Mouse (Mus musculus): Measurements from ENCODE around the gene Aldh1a3. TPM values are rescaled to one million over a fixed set of nuclear protein-coding genes. Genes with fewer than 3 reads are reported as not detected.

The Aldh1a3 gene
- polyA plus RNA-seq, 1 experiment from 2014 or later = 27.8 TPM

DNA sequence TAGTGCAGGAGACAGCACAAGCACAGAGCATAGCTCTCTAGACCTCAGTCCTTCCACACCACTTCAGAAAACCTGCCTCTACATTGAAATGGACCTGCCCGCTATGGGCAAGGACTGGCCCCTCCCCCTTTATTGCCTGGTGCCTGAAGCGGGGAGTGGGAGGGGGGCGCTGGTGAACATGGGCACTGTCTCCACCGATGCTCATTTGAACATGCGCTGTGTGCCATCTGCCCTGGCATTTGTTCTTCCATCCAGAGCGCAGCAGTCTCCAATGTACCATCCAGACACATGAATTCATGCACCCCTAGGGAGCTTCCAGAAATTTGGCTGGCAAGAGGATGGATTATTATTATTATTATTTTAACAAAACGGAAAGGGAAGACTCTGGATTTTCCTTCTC is 14.2 kb downstream of the Aldh1a3 start:
- Histone ChIP-seq H3K4me1 (no peaks in the 10 kb centered on the region), H3K9ac (no peak overlapping the region), H3K27me3 (no peaks in the 10 kb centered on the region), H3K9me3 (replicated peaks) (no peaks in the 10 kb centered on the region), H3K4me2 (replicated peaks) (no peak overlapping the region), H3K27ac (replicated peaks) (no peak overlapping the region), H3K36me3 (no peaks in the 10 kb centered on the region), H3K4me3 (replicated peaks) (no peak overlapping the region)
- no peak for ATAC-seq (ENCODE audit: insufficient number of reproducible peaks, low FRiP score, low TSS enrichment, low read depth)
- WGBS = 73% methylated on average over 7 of the region's 7 CpGs

DNA sequence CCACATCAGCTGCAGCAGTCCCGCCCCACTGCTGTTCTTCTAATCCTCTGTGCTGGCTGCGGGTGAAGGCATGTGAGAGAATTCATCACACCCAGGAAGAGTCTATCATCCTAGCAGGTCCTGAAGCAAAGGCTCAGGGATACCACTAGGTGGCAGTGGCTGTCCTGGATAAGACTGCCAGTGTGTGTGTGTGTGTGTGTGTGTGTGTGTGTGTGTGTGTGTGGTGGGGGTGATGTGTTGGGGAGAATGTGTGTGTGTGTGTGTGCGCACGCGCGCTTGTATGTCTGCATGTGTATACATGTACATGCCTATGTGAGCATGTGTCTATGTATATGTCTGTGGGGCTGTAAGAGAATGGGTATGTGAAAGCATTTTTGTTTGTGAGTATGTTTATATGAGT is 17.9 kb downstream of the Aldh1a3 start:
- 54% methylated on average over 6 of the region's 6 CpGs for WGBS
- Histone ChIP-seq H3K36me3 (no peaks in the 10 kb centered on the region), H3K9me3 (replicated peaks) (no peaks in the 10 kb centered on the region), H3K4me1 (peaks cover 20% of the 10 kb centered on the region), H3K27ac (replicated peaks) (no peak overlapping the region), H3K27me3 (0 out of 2 replicates have a peak, but pooled peaks cover 4% of the 10 kb centered on the region), H3K4me2 (replicated peaks) (no peak overlapping the region), H3K4me3 (replicated peaks) (no peak overlapping the region), H3K9ac (no peak overlapping the region)
- no peak for ATAC-seq (ENCODE audit: insufficient number of reproducible peaks, low FRiP score, low TSS enrichment, low read depth)

DNA sequence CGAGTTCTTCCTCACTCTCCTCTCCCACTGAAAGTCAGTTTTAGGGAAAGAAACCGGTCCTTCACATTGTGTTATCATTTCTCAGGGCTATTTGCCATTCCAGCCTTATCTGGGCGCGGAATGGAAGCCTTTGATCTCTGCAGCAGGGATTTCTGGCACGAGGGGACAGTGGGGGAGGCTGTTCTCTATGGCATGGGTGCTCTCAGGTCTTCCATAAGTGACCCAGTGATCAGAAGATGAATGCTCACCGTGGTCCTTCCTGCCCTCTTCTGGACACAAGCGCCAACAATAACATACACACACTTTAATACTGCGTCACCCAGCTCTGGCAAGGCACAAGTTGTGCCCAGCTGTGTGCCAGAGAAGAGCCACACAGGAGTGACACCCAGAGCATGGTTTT is 20.3 kb downstream of the Aldh1a3 start:
- Histone ChIP-seq H3K36me3 (no peaks in the 10 kb centered on the region), H3K4me3 (replicated peaks) (no peak overlapping the region)
- ATAC-seq (ENCODE audit: insufficient number of reproducible peaks, low FRiP score, low TSS enrichment, low read depth) = no peak

DNA sequence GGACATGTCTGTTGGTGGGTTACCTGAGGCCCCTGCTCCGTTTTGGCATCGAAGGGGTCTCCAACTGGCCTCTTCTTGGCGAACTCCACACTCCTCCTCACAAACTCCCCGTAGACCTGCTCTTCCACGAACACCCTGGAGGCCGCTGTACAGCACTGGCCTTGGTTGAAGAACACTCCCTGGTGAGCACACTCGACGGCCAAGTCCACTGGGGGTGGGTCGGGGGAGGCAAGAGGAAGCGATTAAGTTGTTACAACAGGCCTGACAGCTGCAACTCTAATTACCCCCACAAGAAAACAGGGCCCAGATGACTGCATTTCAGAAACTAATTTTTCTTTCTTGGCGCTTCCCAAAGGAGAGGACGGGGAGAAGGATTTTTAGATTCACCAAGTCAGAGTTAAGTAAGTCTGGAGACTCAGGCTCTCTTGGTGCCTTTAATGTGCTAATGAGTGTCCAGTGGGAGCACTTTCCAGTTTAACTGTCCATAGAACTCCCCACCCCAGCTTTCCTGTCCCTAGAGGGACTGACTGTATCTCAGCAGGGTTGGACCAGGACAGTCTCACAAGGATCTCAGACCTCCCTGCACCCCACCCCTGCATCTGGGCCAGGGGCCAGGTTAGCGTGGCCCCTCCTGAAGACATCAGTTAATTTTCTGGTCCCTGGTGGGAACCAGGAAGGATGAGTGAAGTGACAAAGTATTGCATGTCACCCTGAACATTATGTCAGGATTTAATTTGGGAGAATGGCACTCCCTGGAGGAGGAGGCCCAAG is 21.2 kb downstream of the Aldh1a3 start:
- Histone ChIP-seq H3K4me2 (replicated peaks) (no peak overlapping the region), H3K27me3 (0 out of 2 replicates have a peak, but pooled peaks cover 4% of the 10 kb centered on the region), H3K36me3 (no peaks in the 10 kb centered on the region), H3K4me1 (peaks cover 36% of the 10 kb centered on the region), H3K27ac (replicated peaks) (no peak overlapping the region), H3K9ac (no peak overlapping the region), H3K9me3 (replicated peaks) (no peaks in the 10 kb centered on the region), H3K4me3 (replicated peaks) (no peak overlapping the region)
- 47% methylated on average over 13 of the region's 13 CpGs for WGBS
- no peak for ATAC-seq (ENCODE audit: insufficient number of reproducible peaks, low FRiP score, low TSS enrichment, low read depth)

More for the DNA sequence above, 20.3 kb downstream of the Aldh1a3 start:
- WGBS = 79% methylated on average over 8 of the region's 8 CpGs
- H3K9ac ChIP-seq = no peak overlapping the region
- H3K27me3 ChIP-seq = 0 out of 2 replicates have a peak, but pooled peaks cover 4% of the 10 kb centered on the region
- H3K4me1 ChIP-seq = peaks cover 30% of the 10 kb centered on the region
- no peaks in the 10 kb centered on the region for H3K9me3 ChIP-seq (replicated peaks)
- H3K4me2 ChIP-seq (replicated peaks) = no peak overlapping the region
- no peak overlapping the region for H3K27ac ChIP-seq (replicated peaks)

DNA sequence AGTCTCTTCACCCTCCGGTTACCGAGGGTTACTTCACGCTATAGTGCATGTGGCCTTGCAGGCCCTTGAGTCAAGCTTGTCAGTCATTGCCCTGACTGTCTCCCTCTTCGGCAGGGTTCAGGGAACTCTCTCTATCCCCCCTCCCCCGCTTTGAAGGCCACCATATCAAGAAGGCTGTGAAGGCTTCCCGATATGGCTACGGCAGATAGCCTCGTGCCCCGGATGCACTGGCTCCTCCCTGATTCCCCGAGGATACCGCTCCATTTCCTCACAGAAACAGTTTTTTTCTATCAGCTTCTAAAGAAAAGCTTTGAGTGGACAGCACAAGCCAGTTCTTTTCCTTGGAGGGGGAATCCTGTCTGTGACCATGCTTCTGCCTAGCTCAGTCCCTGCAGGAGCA is 21.8 kb downstream of the Aldh1a3 start:
- no peak for ATAC-seq (ENCODE audit: insufficient number of reproducible peaks, low FRiP score, low TSS enrichment, low read depth)
- Histone ChIP-seq H3K4me1 (peaks cover 36% of the 10 kb centered on the region), H3K27me3 (0 out of 2 replicates have a peak, but pooled peaks cover 4% of the 10 kb centered on the region), H3K36me3 (no peaks in the 10 kb centered on the region), H3K9ac (no peak overlapping the region), H3K27ac (replicated peaks) (no peak overlapping the region), H3K9me3 (replicated peaks) (no peaks in the 10 kb centered on the region), H3K4me3 (replicated peaks) (no peak overlapping the region), H3K4me2 (replicated peaks) (no peak overlapping the region)
- 53% methylated on average over 11 of the region's 11 CpGs for WGBS

DNA sequence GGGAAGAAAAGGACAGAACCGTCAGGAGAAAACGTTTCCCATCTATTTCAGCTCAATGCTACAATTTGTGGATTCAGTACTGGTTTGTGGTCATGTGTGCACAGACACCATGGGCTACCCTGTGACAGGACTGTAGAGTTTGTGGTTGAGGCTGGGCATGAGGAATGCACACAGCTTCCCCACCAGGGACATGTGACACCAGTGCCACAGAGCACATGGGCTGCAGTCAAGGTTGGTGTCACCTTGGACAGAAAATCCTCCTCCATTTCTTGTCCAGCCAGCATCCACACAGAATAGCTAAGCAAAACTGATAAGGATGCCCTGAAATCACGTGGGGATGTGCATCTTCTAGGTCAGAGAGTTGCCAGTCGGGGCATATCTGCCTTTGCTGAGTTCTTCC is 22.5 kb downstream of the Aldh1a3 start:
- H3K9ac ChIP-seq = no peak overlapping the region
- H3K9me3 ChIP-seq (replicated peaks) = no peaks in the 10 kb centered on the region
- no peaks in the 10 kb centered on the region for H3K36me3 ChIP-seq
- 64% methylated on average over 4 of the region's 4 CpGs for WGBS
- no peak overlapping the region for H3K27ac ChIP-seq (replicated peaks)
- 0 out of 2 replicates have a peak, but pooled peaks cover 4% of the 10 kb centered on the region for H3K27me3 ChIP-seq
- peaks cover 36% of the 10 kb centered on the region for H3K4me1 ChIP-seq
- no peak overlapping the region for H3K4me2 ChIP-seq (replicated peaks)
- peak; percentile 71; the same call in 1 of the 2 replicates for ATAC-seq (ENCODE audit: insufficient number of reproducible peaks, low FRiP score, low TSS enrichment, low read depth)
- no peak overlapping the region for H3K4me3 ChIP-seq (replicated peaks)

DNA sequence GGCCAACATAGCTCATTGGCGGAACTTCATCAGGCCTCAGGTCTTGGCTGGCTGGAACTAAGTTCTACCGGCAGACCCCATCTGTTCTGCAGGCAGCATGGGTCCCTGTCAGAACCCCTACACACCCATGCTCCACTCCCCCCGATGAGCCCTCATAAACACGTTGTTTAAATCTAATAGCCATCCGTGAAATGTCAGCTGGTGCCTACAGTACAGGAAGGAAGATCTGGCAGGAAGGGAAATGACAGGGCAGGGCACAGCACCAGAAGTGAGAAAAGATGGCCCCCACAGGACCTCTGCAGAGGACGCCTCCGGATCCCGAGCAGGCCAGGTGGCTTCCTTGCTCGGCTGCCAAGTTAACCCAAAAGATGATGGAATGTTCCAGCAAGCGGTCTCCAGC is 23.2 kb downstream of the Aldh1a3 start:
- Histone ChIP-seq H3K4me3 (replicated peaks) (no peak overlapping the region), H3K27me3 (0 out of 2 replicates have a peak, but pooled peaks cover 4% of the 10 kb centered on the region), H3K4me1 (peaks cover 36% of the 10 kb centered on the region), H3K4me2 (replicated peaks) (no peak overlapping the region), H3K9me3 (replicated peaks) (no peaks in the 10 kb centered on the region), H3K36me3 (no peaks in the 10 kb centered on the region), H3K27ac (replicated peaks) (no peak overlapping the region), H3K9ac (no peak overlapping the region)
- peak; percentile 53; the same call in 1 of the 2 replicates for ATAC-seq (ENCODE audit: insufficient number of reproducible peaks, low FRiP score, low TSS enrichment, low read depth)
- 32% methylated on average over 10 of the region's 10 CpGs for WGBS

DNA sequence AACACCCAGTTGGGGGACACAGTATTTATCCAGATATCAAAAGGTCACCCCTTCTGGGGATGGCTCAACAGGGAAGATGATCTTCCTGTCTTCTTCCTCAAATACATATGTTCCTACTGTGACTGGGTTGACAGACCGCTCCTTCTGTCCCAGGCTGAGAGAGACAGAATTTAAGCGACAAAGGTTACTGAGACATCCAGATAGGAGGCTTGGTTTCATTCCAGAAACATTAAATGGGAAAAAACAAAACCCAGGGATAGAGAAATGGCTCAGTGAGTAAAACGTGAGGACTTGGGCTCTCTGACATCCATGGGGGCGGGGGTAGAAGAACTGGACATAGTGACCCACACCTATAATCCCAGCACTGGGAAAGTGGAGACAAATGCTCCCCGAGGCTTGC is 24.4 kb downstream of the Aldh1a3 start:
- Histone ChIP-seq H3K27me3 (0 out of 2 replicates have a peak, but pooled peaks cover 4% of the 10 kb centered on the region), H3K9me3 (replicated peaks) (no peaks in the 10 kb centered on the region), H3K4me3 (replicated peaks) (no peak overlapping the region), H3K36me3 (no peaks in the 10 kb centered on the region), H3K4me2 (replicated peaks) (no peak overlapping the region), H3K4me1 (peaks cover 36% of the 10 kb centered on the region), H3K27ac (replicated peaks) (no peak overlapping the region), H3K9ac (no peak overlapping the region)
- 86% methylated on average over 5 of the region's 5 CpGs for WGBS
- ATAC-seq (ENCODE audit: insufficient number of reproducible peaks, low FRiP score, low TSS enrichment, low read depth) = no peak

DNA sequence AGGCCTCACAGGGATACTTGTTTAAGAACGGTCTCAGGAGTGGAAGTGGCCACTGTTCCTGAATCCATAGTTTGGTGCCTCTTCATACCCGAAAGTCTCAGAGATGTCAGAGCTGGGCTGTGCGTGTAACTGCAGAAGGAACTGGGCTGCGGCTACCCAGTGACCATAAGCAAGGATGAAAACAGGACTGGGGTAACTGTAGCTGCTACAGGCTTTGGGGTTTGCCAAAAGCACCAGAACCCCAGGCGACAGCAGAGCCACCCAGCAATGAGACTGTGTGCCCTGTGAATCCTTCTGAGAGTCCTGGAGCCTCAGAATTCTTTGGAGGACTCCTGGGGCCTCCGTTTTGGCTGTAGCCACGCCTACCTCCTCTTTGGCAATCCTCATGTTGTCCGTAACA is 25.7 kb downstream of the Aldh1a3 start:
- no peak for ATAC-seq (ENCODE audit: insufficient number of reproducible peaks, low FRiP score, low TSS enrichment, low read depth)

DNA sequence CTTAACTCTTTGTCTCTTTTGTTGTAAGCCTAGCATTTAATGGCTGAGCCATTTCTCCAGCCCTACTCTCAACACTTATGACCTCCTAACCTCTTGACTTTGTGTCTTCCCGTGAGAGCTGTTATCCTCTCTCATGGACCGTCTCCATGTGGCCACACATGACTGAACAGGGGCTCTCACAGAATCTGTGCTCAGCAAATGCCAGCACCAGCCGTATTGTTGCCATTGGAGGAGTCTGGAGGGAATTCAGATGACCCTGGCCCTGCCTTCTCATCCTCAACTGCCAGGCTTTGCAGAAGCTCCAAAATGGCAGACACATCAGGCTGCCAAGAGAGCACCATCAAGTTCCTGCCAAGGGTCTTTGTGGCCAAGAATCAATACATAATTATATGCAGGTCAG is 30.0 kb downstream of the Aldh1a3 start:
- no peaks in the 10 kb centered on the region for H3K36me3 ChIP-seq
- no peak overlapping the region for H3K9ac ChIP-seq
- H3K4me3 ChIP-seq (replicated peaks) = no peak overlapping the region
- no peak overlapping the region for H3K27ac ChIP-seq (replicated peaks)
- no peaks in the 10 kb centered on the region for H3K9me3 ChIP-seq (replicated peaks)
- H3K4me1 ChIP-seq = peaks cover 5% of the 10 kb centered on the region; the same call in 1 of the 2 replicates
- no peak overlapping the region for H3K4me2 ChIP-seq (replicated peaks)
- H3K27me3 ChIP-seq = no peaks in the 10 kb centered on the region
- no peak for ATAC-seq (ENCODE audit: insufficient number of reproducible peaks, low FRiP score, low TSS enrichment, low read depth)
- WGBS = 62% methylated on average over 3 of the region's 3 CpGs

More for the DNA sequence above, 25.7 kb downstream of the Aldh1a3 start:
- no peaks in the 10 kb centered on the region for H3K36me3 ChIP-seq
- H3K4me3 ChIP-seq (replicated peaks) = no peak overlapping the region
- no peaks in the 10 kb centered on the region for H3K27me3 ChIP-seq
- H3K4me1 ChIP-seq = peaks cover 34% of the 10 kb centered on the region
- no peak overlapping the region for H3K9ac ChIP-seq
- no peak overlapping the region for H3K4me2 ChIP-seq (replicated peaks)
- H3K27ac ChIP-seq (replicated peaks) = no peak overlapping the region
- no peaks in the 10 kb centered on the region for H3K9me3 ChIP-seq (replicated peaks)
- 61% methylated on average over 8 of the region's 8 CpGs for WGBS

DNA sequence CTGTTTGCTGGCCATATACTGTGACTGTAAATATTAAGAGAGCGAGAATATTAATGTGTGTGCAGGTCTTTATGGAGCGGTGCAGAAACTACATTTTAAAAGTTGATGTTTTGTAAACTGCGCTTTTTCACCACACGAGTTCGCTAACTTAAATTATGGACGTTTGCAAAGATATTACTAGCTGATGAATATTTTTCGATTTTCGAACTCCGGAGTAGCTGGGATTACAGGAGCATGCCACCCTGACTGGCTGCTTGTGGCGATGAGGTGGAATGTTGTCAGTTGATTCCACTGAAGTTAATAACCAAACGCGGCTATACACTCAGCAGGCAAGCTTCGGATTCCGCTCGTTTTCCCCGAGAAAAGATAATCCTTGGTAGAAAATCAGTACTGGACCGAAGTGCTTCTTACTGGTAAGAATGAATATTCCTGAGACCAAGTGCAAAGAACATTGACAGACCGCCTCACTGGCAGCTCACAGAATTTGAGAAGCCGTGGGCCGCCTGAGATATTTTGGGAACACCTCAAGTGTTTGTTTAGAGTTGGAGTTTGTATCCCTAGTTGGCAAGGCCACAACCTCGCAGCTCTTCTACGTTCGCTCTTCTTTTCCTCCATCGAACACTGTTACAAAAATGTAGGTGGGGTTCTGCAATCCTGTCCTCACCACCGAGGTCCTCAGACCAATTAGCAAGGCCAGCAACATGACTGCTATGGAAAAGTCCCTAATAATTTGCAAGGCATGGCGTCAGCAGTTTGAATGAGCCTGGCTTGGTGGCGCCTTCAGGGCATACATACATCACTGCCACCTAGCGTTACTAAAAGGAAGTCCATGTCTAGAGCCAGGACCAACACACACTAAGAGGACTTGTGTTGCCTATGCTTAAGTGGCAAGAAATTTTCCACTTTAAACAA is 38.4 kb downstream of the Aldh1a3 start:
- Histone ChIP-seq H3K9me3 (replicated peaks) (no peaks in the 10 kb centered on the region), H3K27ac (replicated peaks) (peak overlapping the region; percentile 71; the same call in 1 of the 2 replicates), H3K4me1 (peaks cover 18% of the 10 kb centered on the region), H3K9ac (peak overlapping the region; percentile 91; the same call in 1 of the 2 replicates), H3K36me3 (no peaks in the 10 kb centered on the region), H3K4me3 (replicated peaks) (peak overlapping the region; percentile 72), H3K27me3 (no peaks in the 10 kb centered on the region), H3K4me2 (replicated peaks) (peak overlapping the region; percentile 92)
- ATAC-seq (ENCODE audit: insufficient number of reproducible peaks, low FRiP score, low TSS enrichment, low read depth) = no peak
- 7% methylated on average over 28 of the region's 28 CpGs for WGBS

Measured in embryonic facial prominence, embryonic 15.5 days (tissue).